Mouse (Mus musculus): ENCODE data around the gene Clec12a. TPM values are rescaled to one million over a fixed set of nuclear protein-coding genes. Genes with fewer than 3 reads are reported as not detected.
A peak's percentile ranks its signal among the peaks of the same experiment; 100 is the strongest.

Clec12a gene
- polyA plus RNA-seq, 1 experiment: not detected

DNA sequence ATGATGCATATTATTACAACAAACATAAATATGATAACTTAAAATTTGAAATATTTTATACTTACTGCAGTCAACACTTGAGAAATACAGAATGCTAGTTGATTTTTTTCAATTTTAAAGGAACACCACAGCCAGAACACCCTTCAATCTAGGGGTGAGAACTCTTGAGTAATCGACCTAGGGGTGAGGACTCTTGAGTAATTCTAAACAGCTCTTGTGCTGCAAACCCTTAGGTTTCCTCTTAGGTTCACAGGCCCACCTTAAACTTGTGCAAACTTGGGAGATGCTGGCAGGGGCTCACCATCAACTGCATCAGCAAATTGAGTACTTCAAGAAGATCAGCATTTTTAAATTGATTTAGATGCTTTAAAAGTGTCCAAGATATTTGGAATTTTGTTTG, 4.7 kb upstream of the Clec12a start:
- no peak for TF ChIP-seq CTCF (IDR thresholded peaks at IDR 0.05; ENCODE audit: low read depth, low read length)
- no peak for TF ChIP-seq EP300 (IDR thresholded peaks at IDR 0.05; ENCODE audit: insufficient read depth, low read depth, low read length)
- no peak for TF ChIP-seq POLR2A (IDR thresholded peaks at IDR 0.05; ENCODE audit: insufficient read depth, low read length)
- no peak overlapping the region for H3K9ac ChIP-seq (ENCODE audit: low read depth, poor library complexity, severe bottlenecking)
- no peaks in the 10 kb centered on the region for H3K9me3 ChIP-seq (replicated peaks; ENCODE audit: control insufficient read depth, insufficient read depth, low read length, poor library complexity, severe bottlenecking)

DNA sequence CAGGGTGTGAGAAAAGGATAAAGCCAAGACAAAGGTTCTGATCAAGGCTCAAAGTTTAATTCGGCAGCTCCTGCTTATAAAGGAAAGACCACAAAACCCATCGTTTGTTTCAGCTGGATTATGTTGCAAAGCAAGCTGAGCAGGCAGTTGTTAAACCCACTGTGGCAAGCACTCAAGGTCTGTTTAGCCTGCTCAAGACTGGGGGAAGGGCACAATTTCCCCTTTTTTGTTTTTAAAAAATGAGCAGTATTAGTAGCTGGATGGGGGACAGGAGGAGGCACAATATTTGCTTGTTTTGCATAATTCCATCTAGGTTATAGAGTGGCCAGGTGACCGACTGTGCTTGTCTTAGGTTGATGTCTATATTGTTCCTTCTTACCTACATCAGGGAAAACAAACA, 1.9 kb downstream of the Clec12a start:
- no peaks in the 10 kb centered on the region for H3K4me1 ChIP-seq (ENCODE audit: control insufficient read depth, insufficient read depth, low read length)
- H3K27me3 ChIP-seq (ENCODE audit: control insufficient read depth, insufficient read depth, low read length, poor library complexity, severe bottlenecking): no peaks in the 10 kb centered on the region
- H3K9ac ChIP-seq (ENCODE audit: low read depth, poor library complexity, severe bottlenecking): no peak overlapping the region
- no peak overlapping the region for H3K27ac ChIP-seq (ENCODE audit: insufficient read depth, low read length)
- TF ChIP-seq EP300 (IDR thresholded peaks at IDR 0.05; ENCODE audit: insufficient read depth, low read depth, low read length) (no peak), CTCF (IDR thresholded peaks at IDR 0.05; ENCODE audit: low read depth, low read length) (no peak), POLR2A (IDR thresholded peaks at IDR 0.05; ENCODE audit: insufficient read depth, low read length) (no peak)
- H3K4me3 ChIP-seq (ENCODE audit: low read depth, low read length): no peak overlapping the region
- H3K36me3 ChIP-seq (ENCODE audit: control insufficient read depth, insufficient read depth, low read length, poor library complexity, severe bottlenecking): no peaks in the 10 kb centered on the region
- H3K9me3 ChIP-seq (replicated peaks; ENCODE audit: control insufficient read depth, insufficient read depth, low read length, poor library complexity, severe bottlenecking): peaks cover 16% of the 10 kb centered on the region

More for the DNA sequence above, 4.7 kb upstream of the Clec12a start:
- H3K36me3 ChIP-seq (ENCODE audit: control insufficient read depth, insufficient read depth, low read length, poor library complexity, severe bottlenecking): no peaks in the 10 kb centered on the region
- H3K27ac ChIP-seq (ENCODE audit: insufficient read depth, low read length): no peak overlapping the region
- no peaks in the 10 kb centered on the region for H3K27me3 ChIP-seq (ENCODE audit: control insufficient read depth, insufficient read depth, low read length, poor library complexity, severe bottlenecking)
- H3K4me1 ChIP-seq (ENCODE audit: control insufficient read depth, insufficient read depth, low read length): no peaks in the 10 kb centered on the region
- H3K4me3 ChIP-seq (ENCODE audit: low read depth, low read length): no peak overlapping the region

DNA sequence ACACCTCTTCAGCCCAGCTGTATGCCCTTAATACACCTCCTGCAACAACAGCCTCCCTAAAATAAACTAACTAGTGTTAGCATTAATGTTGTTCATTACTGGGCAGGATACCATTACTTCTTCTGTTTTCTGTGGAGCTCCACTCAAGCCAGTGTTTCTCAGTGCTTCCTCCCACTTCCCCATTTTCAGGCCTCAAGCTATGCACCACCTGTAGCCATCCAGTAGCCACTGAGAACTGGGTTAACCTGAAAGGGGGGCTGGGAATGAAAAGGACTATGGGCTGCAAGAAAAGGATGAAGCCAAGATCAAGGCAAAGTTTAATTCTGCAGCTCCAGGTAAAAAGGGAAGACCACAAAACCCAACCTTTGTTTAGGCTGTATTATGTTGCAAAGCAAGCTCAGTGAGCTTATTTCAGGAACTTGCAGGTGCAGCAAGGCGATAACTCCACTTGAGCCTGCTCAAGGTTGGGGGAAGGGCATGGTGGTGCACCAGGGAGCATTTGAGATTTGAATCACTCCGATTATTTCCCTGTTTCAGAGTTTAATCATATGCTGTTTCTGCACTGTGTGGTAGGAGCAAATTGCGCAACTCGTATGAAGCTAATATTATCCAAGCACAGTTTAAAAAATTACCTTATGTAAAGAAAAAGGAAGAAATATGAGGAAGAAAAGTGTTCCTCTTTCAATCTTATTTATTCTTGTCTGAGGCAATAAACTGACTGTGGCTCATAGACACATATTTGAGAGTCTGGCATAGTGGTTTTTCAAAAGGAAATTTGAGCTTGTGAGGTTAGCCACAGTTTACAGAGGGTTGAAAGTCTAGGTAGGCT, 7.2 kb downstream of the Clec12a start:
- Histone ChIP-seq H3K36me3 (ENCODE audit: control insufficient read depth, insufficient read depth, low read length, poor library complexity, severe bottlenecking) (no peaks in the 10 kb centered on the region), H3K9me3 (replicated peaks; ENCODE audit: control insufficient read depth, insufficient read depth, low read length, poor library complexity, severe bottlenecking) (peaks cover 16% of the 10 kb centered on the region), H3K9ac (ENCODE audit: low read depth, poor library complexity, severe bottlenecking) (no peak overlapping the region), H3K27ac (ENCODE audit: insufficient read depth, low read length) (peak overlapping the region; percentile 79), H3K4me1 (ENCODE audit: control insufficient read depth, insufficient read depth, low read length) (peaks cover 2% of the 10 kb centered on the region), H3K4me3 (ENCODE audit: low read depth, low read length) (no peak overlapping the region), H3K27me3 (ENCODE audit: control insufficient read depth, insufficient read depth, low read length, poor library complexity, severe bottlenecking) (no peaks in the 10 kb centered on the region)
- peak; percentile 86 for TF ChIP-seq EP300 (IDR thresholded peaks at IDR 0.05; ENCODE audit: insufficient read depth, low read depth, low read length)
- no peak for TF ChIP-seq CTCF (IDR thresholded peaks at IDR 0.05; ENCODE audit: low read depth, low read length)
- no peak for TF ChIP-seq POLR2A (IDR thresholded peaks at IDR 0.05; ENCODE audit: insufficient read depth, low read length)

DNA sequence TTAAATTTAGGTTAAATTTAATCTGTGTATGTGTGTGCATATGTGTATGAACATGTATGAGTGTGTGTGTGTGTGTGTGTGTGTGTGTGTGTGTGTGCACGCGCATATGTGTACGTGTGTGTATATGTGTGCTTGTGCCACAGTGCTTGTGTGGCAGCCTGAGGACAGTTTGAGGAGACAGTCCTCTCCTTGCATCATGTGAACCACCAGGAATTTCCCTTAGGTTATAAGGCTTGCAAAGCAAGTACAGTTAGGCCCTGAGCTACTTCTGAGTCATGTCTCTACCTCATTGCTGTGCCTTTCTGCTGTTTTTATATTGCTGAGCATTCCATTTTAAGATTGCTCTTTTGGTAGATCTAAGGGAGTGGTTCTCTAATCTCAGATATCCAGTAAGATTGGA, 8.6 kb downstream of the Clec12a start:
- peaks cover 2% of the 10 kb centered on the region for H3K4me1 ChIP-seq (ENCODE audit: control insufficient read depth, insufficient read depth, low read length)
- H3K4me3 ChIP-seq (ENCODE audit: low read depth, low read length): no peak overlapping the region
- no peaks in the 10 kb centered on the region for H3K27me3 ChIP-seq (ENCODE audit: control insufficient read depth, insufficient read depth, low read length, poor library complexity, severe bottlenecking)
- no peak overlapping the region for H3K9ac ChIP-seq (ENCODE audit: low read depth, poor library complexity, severe bottlenecking)
- no peak overlapping the region for H3K27ac ChIP-seq (ENCODE audit: insufficient read depth, low read length)
- no peak for TF ChIP-seq EP300 (IDR thresholded peaks at IDR 0.05; ENCODE audit: insufficient read depth, low read depth, low read length)
- no peak for TF ChIP-seq POLR2A (IDR thresholded peaks at IDR 0.05; ENCODE audit: insufficient read depth, low read length)
- TF ChIP-seq CTCF (IDR thresholded peaks at IDR 0.05; ENCODE audit: low read depth, low read length): no peak
- H3K36me3 ChIP-seq (ENCODE audit: control insufficient read depth, insufficient read depth, low read length, poor library complexity, severe bottlenecking): no peaks in the 10 kb centered on the region
- H3K9me3 ChIP-seq (replicated peaks; ENCODE audit: control insufficient read depth, insufficient read depth, low read length, poor library complexity, severe bottlenecking): peaks cover 16% of the 10 kb centered on the region

DNA sequence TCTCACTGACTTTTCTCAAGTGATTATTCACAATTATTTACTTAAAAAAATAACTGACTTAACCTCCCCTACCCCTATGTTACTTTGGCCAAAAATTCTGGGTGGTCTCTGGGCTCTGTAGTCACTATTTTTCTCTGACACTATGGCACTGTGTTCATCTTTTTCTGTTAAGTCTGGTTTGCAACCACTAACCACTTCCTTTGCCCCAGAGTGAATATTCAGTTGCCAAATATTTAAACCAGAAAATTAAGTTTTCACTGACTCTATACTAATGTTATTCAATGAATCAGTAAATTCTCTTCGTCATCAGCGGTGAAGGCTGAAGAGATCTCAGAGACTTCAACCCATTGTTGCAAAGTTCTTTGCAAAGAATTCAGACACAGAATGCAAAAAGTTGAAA, 13.3 kb downstream of the Clec12a start:
- Histone ChIP-seq H3K9me3 (replicated peaks; ENCODE audit: control insufficient read depth, insufficient read depth, low read length, poor library complexity, severe bottlenecking) (no peaks in the 10 kb centered on the region), H3K4me1 (ENCODE audit: control insufficient read depth, insufficient read depth, low read length) (no peaks in the 10 kb centered on the region), H3K36me3 (ENCODE audit: control insufficient read depth, insufficient read depth, low read length, poor library complexity, severe bottlenecking) (no peaks in the 10 kb centered on the region), H3K27ac (ENCODE audit: insufficient read depth, low read length) (no peak overlapping the region), H3K27me3 (ENCODE audit: control insufficient read depth, insufficient read depth, low read length, poor library complexity, severe bottlenecking) (no peaks in the 10 kb centered on the region), H3K4me3 (ENCODE audit: low read depth, low read length) (no peak overlapping the region), H3K9ac (ENCODE audit: low read depth, poor library complexity, severe bottlenecking) (no peak overlapping the region)
- no peak for TF ChIP-seq EP300 (IDR thresholded peaks at IDR 0.05; ENCODE audit: insufficient read depth, low read depth, low read length)
- TF ChIP-seq POLR2A (IDR thresholded peaks at IDR 0.05; ENCODE audit: insufficient read depth, low read length): no peak
- no peak for TF ChIP-seq CTCF (IDR thresholded peaks at IDR 0.05; ENCODE audit: low read depth, low read length)

DNA sequence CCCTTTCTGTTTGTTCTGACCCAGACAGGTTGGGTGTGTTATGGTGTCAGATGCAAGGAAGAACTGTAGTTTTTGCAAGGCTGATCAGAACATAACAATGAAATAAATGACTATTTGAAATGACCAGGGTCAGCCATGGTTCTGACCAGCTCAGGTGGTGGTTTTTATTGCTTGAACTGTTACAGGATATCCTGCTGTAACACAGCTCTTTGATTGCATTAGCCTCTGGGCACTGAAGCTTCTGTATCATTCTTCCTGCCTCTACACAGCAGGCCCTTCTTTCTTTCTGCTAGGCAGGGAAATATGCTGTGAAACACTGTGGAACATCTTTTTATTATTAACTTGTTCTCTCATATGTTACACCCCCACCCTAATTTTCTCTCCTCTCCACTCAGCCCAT, 13.9 kb downstream of the Clec12a start:
- Histone ChIP-seq H3K4me1 (ENCODE audit: control insufficient read depth, insufficient read depth, low read length) (no peaks in the 10 kb centered on the region), H3K36me3 (ENCODE audit: control insufficient read depth, insufficient read depth, low read length, poor library complexity, severe bottlenecking) (no peaks in the 10 kb centered on the region), H3K27ac (ENCODE audit: insufficient read depth, low read length) (no peak overlapping the region), H3K9ac (ENCODE audit: low read depth, poor library complexity, severe bottlenecking) (no peak overlapping the region), H3K9me3 (replicated peaks; ENCODE audit: control insufficient read depth, insufficient read depth, low read length, poor library complexity, severe bottlenecking) (no peaks in the 10 kb centered on the region), H3K27me3 (ENCODE audit: control insufficient read depth, insufficient read depth, low read length, poor library complexity, severe bottlenecking) (no peaks in the 10 kb centered on the region), H3K4me3 (ENCODE audit: low read depth, low read length) (no peak overlapping the region)
- TF ChIP-seq EP300 (IDR thresholded peaks at IDR 0.05; ENCODE audit: insufficient read depth, low read depth, low read length) (no peak), CTCF (IDR thresholded peaks at IDR 0.05; ENCODE audit: low read depth, low read length) (no peak), POLR2A (IDR thresholded peaks at IDR 0.05; ENCODE audit: insufficient read depth, low read length) (no peak)
